ENCODE assay signal across 8 mouse cellular contexts in the genomic region with DNA sequence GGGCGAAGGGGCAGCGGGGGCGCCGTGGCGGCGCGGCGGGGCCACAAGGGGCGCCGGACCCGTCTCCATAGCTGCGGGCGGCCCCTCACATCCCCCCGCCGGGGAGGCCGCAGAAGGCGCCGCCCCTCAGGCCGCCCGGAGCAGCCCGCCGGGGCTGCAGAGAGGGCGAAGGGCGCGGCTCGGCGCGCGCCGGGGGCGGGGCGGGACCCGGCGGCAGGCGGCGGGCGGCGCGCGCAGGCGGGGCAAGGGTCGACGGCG. TPM values are rescaled to one million over a fixed set of nuclear protein-coding genes. Genes with fewer than 3 reads are reported as not detected.
A peak's percentile ranks its signal among the peaks of the same experiment; 100 is the strongest.
DNase-seq lines count a peak whose midpoint lies in the region; ATAC-seq and TF ChIP-seq lines count a peak whose summit lies in the region.

A gene (minus strand): TSS at position 174 of the 258 bp plus-strand sequence.

- peaks cover 16% of the 10 kb centered on the region for H3K36me3 ChIP-seq in lung, embryonic 14.5 days (ENCODE audit: insufficient read depth)
- 0 out of 2 replicates have a peak, but pooled peaks cover 3% of the 10 kb centered on the region for H3K36me3 ChIP-seq in heart, embryonic 11.5 days (ENCODE audit: control insufficient read depth, insufficient read depth, low read length)
- peaks cover 6% of the 10 kb centered on the region for H3K36me3 ChIP-seq in midbrain, postnatal 0 days (ENCODE audit: insufficient read depth, low read length)

- H3K4me1 ChIP-seq in lung, embryonic 14.5 days (ENCODE audit: insufficient read depth), result peaks cover 7% of the 10 kb centered on the region
- H3K4me1 ChIP-seq in brown adipose tissue, adult 24 weeks (ENCODE audit: control insufficient read depth, insufficient read depth, insufficient read length, low read length), result no peaks in the 10 kb centered on the region
- peaks cover 23% of the 10 kb centered on the region for H3K4me1 ChIP-seq in heart, embryonic 11.5 days (ENCODE audit: control insufficient read depth, insufficient read depth, low read length)
- H3K4me1 ChIP-seq in midbrain, postnatal 0 days (ENCODE audit: insufficient read depth, low read length), result peaks cover 6% of the 10 kb centered on the region

- H3K27me3 ChIP-seq in lung, embryonic 14.5 days (ENCODE audit: insufficient read depth, low read length), result no peaks in the 10 kb centered on the region
- H3K27me3 ChIP-seq in heart, embryonic 11.5 days (ENCODE audit: control insufficient read depth, insufficient read depth, low read length), result no peaks in the 10 kb centered on the region
- no peaks in the 10 kb centered on the region for H3K27me3 ChIP-seq in midbrain, postnatal 0 days (ENCODE audit: insufficient read depth, low read length)

- H3K4me3 ChIP-seq in lung, embryonic 14.5 days (ENCODE audit: low read depth, low read length), result peak within 1 kb of the TSS; percentile 74
- H3K4me3 ChIP-seq in brown adipose tissue, adult 24 weeks (ENCODE audit: insufficient read depth, low read depth, low read length), result peak within 1 kb of the TSS; percentile 93
- peak within 1 kb of the TSS; percentile 94 for H3K4me3 ChIP-seq in heart, embryonic 11.5 days (ENCODE audit: low read depth, low read length)
- H3K4me3 ChIP-seq in midbrain, postnatal 0 days (ENCODE audit: low read depth, low read length), result peak within 1 kb of the TSS; percentile 56

- no CpG with 5 or more reads among the region's 44 CpGs for WGBS in lung, embryonic 14.5 days
- under 1% methylated on average over 41 of the region's 44 CpGs for WGBS in heart, embryonic 11.5 days (ENCODE audit: insufficient replicate concordance)
- under 1% methylated on average over 26 of the region's 44 CpGs for WGBS in midbrain, postnatal 0 days

- no peak for DNase-seq in lung, embryonic 14.5 days
- DNase-seq in lung, postnatal 14 days, result no peak
- no peak for DNase-seq in left cerebral cortex, adult 8-10 months (ENCODE audit: low spot score in 2 of 2)
- no peak for DNase-seq in midbrain, postnatal 0 days (ENCODE audit: low spot score)
- DNase-seq in embryo, embryonic 10 days (ENCODE audit: low spot score), result no peak
- DNase-seq in embryo, embryonic 11 days, result no peak

- peak; percentile 15 for ATAC-seq in lung, embryonic 14.5 days (ENCODE audit: insufficient read depth)
- ATAC-seq in heart, embryonic 11.5 days (replicated peaks; ENCODE audit: insufficient number of reproducible peaks, low FRiP score, low TSS enrichment), result peak; percentile 58
- ATAC-seq in midbrain, postnatal 0 days (ENCODE audit: low FRiP score), result peak; percentile 3; the same call in 1 of the 2 replicates

- H3K4me2 ChIP-seq in lung, embryonic 14.5 days, result peak within 1 kb of the TSS; percentile 96
- H3K4me2 ChIP-seq in heart, embryonic 11.5 days, result peak within 1 kb of the TSS; percentile 98
- H3K4me2 ChIP-seq in midbrain, postnatal 0 days (ENCODE audit: low read depth, low read length, poor library complexity, severe bottlenecking), result peak within 1 kb of the TSS; percentile 99

- H3K9me3 ChIP-seq in lung, embryonic 14.5 days (ENCODE audit: low read depth, low read length), result no peaks in the 10 kb centered on the region
- H3K9me3 ChIP-seq in heart, embryonic 11.5 days (replicated peaks; ENCODE audit: control insufficient read depth, low read length), result no peaks in the 10 kb centered on the region
- H3K9me3 ChIP-seq in midbrain, postnatal 0 days (ENCODE audit: low read length), result no peaks in the 10 kb centered on the region

- H3K9ac ChIP-seq in lung, embryonic 14.5 days, result peak within 1 kb of the TSS; percentile 86
- H3K9ac ChIP-seq in heart, embryonic 11.5 days (ENCODE audit: low read depth, low read length), result peak within 1 kb of the TSS; percentile 93
- peak within 1 kb of the TSS; percentile 63 for H3K9ac ChIP-seq in midbrain, postnatal 0 days (replicated peaks; ENCODE audit: low read length, poor library complexity, severe bottlenecking)

- peak within 1 kb of the TSS; percentile 82 for H3K27ac ChIP-seq in lung, embryonic 14.5 days (ENCODE audit: low read depth)
- peak within 1 kb of the TSS; percentile 58 for H3K27ac ChIP-seq in brown adipose tissue, adult 24 weeks (replicated peaks; ENCODE audit: low read depth, low read length)
- H3K27ac ChIP-seq in heart, embryonic 11.5 days (ENCODE audit: low read depth, low read length), result peak within 1 kb of the TSS; percentile 93
- peak within 1 kb of the TSS; percentile 75 for H3K27ac ChIP-seq in midbrain, postnatal 0 days (ENCODE audit: low read depth, low read length)

- TF ChIP-seq CTCF in lung, embryonic 14.5 days (IDR thresholded peaks at IDR 0.05; ENCODE audit: low read depth), result no peak
- no peak for TF ChIP-seq CTCF in midbrain, postnatal 0 days (IDR thresholded peaks at IDR 0.05)

RNA-seq across cellular contexts. Expression of the gene that starts here (rescaled TPM):
- polyA plus RNA-seq in lung, embryonic 14.5 days (2014; fragmentation: Nextera tagmentation; extraction: Ambion mirVana), result 26.0 and 33.7 TPM in 2 replicates
- 9.8 and 12.8 TPM in 2 replicates for polyA plus RNA-seq in brown adipose tissue, adult 24 weeks (2012; ENCODE audit: insufficient read depth, insufficient read length, missing spikeins)
- polyA plus RNA-seq in heart, embryonic 11.5 days (2014; fragmentation: Nextera tagmentation; extraction: Ambion mirVana), result 17.5 and 23.7 TPM in 2 replicates
- total RNA-seq in left cerebral cortex, adult 8-10 months (2022), result 100 to 1,000 TPM in 2 of 4 experiments, 10 to 100 TPM in 2; 89.4 to 105 (median 96.9) TPM
- 70.2 and 72.3 TPM in 2 replicates for total RNA-seq in midbrain, postnatal 0 days (2014; rRNA removed)
- 24.5 and 28.7 TPM in 2 replicates for polyA plus RNA-seq in midbrain, postnatal 0 days (2015; fragmentation: Nextera tagmentation; extraction: Ambion mirVana)

Comparison
In these comparisons a context has a peak if more than half of its experiments do, and no peak if none do; other contexts are left out.
1. ATAC-seq: peak in every context shown above with its lines; median percentile 58 in heart, embryonic 11.5 days; 15 in lung, embryonic 14.5 days; 3 in midbrain, postnatal 0 days.